Mouse (Mus musculus): ENCODE data around the gene Defb19.
A peak's percentile ranks its signal among the peaks of the same experiment; 100 is the strongest.

Defb19 gene

GRCm38 (mm10) chr2:152580107-152580506 lies at the start of gene Defb19:
Defb19 (minus strand) TSS chr2:152580312.
- no peak for DNase-seq (ENCODE audit: low read depth)

DNA sequence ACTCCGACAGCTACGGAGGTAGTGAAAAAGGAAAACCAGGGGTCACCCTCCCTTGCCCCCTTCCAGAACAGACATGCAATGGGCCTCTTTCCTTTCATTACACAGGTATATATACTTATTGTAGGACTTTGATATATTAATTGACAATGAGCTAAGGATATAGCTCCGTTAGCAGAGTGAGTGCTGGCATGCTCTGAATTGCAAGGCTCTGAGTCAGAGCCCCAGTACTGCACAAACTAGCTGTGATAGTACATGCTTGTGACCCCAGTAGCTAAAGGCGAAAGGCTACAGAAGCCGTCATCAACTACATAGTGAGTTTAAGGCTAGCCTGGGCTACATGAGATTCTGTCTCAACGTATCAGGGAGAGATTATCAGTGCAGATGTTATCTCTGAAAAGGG lies 49.8 kb upstream of the Defb19 start:
- DNase-seq (ENCODE audit: low read depth): no peak

DNA sequence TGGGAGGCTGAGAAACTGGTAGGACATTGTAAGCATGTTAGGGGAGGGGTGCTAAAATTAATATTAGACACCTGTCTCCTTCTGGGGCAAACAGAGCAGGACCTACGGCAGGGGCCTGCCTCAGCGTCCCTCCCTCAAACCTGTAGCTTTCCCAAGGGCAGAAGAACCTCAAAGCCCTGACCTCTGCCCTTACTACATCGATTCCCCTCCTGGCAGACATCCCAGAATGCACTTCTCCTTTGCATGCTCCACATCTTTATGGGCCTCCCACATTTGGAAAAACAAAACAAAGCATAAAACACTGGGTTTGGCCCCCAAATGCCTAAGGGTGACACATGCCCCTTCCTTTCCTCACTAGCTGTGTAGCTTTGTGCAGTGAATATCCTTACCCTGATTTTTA lies 49.1 kb upstream of the Defb19 start:
- DNase-seq (ENCODE audit: low read depth): no peak

DNA sequence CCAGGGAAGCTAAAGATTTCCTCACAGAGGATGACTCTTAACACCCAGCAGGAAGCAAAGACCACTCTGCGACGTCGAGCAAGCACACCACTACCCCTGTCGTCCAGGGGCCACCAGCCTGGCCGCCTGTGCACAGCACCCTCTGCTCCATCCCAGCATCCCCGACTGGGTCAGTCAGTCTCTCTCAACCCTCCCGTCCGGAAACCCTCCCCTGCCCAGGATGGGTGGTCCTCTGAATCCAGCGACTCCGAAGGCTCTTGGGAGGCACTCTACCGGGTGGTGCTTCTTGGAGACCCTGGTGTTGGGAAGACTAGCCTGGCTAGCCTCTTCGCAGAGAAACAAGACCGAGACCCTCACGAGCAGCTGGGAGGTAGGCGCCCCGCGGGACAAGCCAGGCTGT lies 48.0 kb upstream of the Defb19 start:
- no peak for DNase-seq (ENCODE audit: low read depth)

DNA sequence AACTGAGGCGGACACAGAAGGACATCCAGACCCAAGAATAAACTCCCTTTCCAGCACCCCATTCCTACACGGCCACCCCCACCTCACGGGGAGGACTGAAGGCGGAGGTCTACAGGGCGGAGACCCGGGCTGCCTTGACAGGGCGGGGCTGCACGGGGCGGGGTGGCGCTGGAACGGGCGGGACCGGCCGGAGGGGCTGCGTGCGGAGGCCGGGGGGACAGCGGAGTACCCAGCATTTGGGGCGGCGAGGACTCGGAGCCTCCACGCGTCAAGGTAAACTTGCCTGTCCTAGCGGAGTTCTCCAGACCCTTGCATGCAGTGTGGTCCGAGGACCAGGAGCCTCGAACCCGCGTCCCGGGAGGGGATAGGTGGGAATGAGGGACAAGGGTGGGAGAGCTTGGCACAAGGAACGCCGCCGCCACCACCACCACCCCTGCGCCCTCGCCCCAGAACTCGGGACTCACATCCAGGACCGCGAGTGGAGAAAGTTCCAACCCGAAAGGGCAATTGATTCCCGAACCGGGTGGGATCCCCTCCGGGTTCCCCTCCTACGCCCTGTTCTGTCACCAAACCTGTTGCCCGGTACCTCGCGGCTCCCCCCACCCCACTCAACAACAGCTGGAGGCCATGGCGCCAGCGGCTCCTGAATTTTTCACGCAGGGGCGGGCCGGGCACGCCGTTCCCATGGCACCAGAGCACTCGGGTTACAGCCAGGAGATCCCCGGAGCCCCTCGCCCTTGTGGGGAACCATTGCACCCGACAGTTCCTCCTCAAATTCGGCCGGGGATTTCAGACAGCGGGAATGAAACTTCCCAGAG lies 46.9 kb upstream of the Defb19 start, which contains the start of gene Rem1:
Gene Rem1, plus strand, starts transcription at position 178 of the 818 bp plus-strand sequence.
- no peak for DNase-seq (ENCODE audit: low read depth)

- DNase-seq (ENCODE audit: low read depth): no peak
These were observed 45.1 kb upstream of the Defb19 start for GRCm38 (mm10) chr2:152625256-152625655.

DNA sequence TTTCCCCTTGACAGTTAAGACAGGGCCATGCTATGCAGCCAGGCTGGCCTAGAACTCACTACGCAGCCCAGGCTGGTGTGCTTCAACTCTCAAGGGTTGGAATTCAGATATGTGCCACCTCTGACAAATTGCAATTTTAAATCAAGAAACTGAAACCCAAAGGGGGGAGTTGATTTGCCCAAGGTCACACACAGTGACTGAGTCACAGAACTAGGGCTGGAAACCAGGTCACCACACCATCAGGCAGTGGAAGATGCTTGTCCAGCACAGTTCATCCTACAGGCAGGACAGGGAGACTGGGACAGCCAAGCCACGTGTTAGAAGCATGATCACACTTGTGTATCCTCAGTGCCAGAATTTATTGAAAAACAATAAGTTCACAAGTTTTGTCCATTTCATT lies 44.5 kb upstream of the Defb19 start:
- DNase-seq (ENCODE audit: low read depth): no peak

GRCm38 (mm10) chr2:152622953-152623352 lies 42.8 kb upstream of the Defb19 start, which contains the start of gene Defb25:
Defb25 (minus strand) TSS chr2:152623053.
- no peak for DNase-seq (ENCODE audit: low read depth)

DNA sequence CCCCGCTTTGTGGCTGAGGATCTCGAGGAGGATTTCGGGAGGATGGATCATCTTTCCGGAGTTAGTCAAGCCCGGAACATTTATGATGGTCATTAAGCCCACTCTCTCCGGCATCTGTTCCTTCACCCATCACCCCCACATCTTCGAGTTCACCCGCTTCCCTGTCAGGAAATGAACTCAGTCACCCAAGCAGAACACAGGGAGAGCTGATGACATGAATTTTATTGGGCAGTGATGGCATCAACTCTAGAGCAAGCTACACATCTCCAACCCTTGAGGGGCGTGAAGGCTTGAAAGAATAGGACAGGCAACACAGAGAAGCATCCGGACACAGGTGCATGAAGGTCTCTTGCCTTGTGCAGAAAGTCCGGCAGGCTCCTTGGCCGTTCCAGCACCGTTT lies 42.0 kb upstream of the Defb19 start:
- no peak for DNase-seq (ENCODE audit: low read depth)

GRCm38 (mm10) chr2:152620367-152621134 lies 40.4 kb upstream of the Defb19 start:
- DNase-seq (ENCODE audit: low read depth): no peak

DNA sequence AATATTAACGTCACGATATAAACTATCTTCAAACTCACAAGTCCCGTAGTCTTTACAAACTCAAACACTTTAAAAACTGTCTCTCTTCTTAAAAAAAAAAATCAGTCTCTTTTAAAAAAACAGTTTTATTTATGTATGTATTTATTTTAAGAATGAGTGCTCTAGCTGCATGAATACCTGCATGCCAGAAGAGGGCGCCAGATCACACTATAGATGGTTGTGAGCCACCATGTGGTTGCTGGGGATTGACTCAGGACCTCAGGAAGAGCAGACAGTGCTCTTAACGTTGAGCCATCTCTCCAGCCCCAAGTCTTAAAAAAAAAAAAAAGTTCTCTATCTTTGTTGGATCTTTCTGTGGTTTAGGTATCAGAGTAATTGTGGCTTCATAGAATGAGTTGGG lies 37.3 kb upstream of the Defb19 start:
- peak; percentile 30 for DNase-seq (ENCODE audit: low read depth)

DNA sequence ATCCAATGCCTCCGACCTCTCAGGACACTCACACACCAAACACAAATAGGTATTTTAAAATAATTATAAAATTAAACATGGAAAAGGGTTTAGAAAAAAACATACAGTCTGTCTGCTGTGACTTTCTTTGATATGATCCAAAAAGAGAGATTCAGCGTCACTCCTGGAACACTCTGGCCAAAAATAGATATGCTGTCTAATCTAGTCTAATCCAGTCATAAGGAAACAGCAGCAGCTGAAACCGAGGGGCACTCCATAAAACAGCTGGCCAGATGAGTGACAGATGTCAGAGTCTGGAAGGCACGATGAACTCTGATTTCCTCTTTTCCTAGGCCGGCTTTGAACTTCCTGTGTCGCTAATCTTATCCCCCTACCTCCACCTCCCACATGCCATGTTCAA lies 36.4 kb upstream of the Defb19 start:
- no peak for DNase-seq (ENCODE audit: low read depth)

- peak; percentile 66 for DNase-seq (ENCODE audit: low read depth)
These were observed 35.5 kb upstream of the Defb19 start for GRCm38 (mm10) chr2:152615563-152615962.

DNA sequence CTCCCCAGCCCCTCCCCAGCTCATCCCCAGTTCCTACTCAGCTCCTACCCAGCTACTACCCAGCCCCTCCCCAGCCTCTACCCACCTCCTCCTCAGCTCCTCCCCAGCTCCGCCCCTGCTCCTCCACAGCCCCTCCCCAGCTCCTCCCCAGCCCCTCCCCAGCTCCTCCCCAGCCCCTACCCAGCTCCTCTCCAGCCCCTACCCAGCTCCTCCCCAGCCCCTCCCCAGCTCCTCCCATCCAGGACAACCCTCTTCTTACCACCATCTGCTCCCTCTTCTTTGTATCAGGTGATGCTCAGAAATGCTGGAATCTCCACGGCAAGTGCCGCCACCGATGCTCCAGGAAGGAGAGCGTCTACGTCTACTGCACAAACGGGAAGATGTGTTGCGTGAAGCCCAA lies 32.1 kb upstream of the Defb19 start:
- DNase-seq (ENCODE audit: low read depth): no peak

DNA sequence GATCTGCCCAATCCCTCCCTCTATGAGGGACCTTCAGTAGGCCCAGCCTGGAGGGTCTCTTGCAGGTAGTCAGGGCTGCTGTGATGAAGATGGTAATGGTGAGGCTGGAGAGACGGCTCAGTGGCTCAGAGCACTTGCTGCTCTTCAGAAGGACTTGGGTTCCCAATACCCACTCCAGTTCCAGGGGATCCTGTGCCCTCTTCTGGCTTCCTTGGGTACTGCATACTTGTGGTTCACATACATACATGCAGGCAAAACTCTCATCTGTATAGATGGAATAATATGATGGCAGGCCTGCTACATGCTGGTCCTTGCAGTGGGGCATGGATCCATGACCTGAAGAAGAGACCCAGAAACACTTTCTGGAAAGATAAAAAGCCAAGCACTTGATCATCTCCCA lies 28.6 kb upstream of the Defb19 start:
- no peak for DNase-seq (ENCODE audit: low read depth)

- DNase-seq (ENCODE audit: low read depth): no peak
These were observed 27.6 kb upstream of the Defb19 start for GRCm38 (mm10) chr2:152607746-152608145.

DNA sequence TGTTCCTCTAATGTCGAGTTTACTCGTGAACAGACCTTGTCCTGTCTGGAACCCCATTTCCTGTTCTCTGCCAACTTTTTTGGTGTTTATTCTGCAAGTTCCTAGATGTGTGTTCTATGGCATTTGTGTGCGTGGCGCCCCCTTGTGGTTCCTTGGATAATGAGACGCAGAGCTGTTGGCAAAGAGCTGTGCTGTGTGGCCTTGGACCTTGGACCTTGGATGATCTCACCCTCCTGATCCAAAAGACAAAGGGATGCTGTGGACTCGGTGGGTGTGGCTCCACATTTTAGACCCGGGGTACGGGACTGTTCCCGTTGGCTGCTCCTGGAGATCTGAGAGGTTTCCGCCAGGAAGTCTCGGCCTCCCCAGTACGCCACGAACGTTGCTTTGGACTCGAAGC lies 23.9 kb upstream of the Defb19 start, which contains the start of gene Defb36:
Gene Defb36, plus strand, starts transcription at position 271 of the 400 bp plus-strand sequence.
- DNase-seq (ENCODE audit: low read depth): peak; percentile 28

GRCm38 (mm10) chr2:152601275-152601960 lies 21.3 kb upstream of the Defb19 start:
- DNase-seq (ENCODE audit: low read depth): no peak

DNA sequence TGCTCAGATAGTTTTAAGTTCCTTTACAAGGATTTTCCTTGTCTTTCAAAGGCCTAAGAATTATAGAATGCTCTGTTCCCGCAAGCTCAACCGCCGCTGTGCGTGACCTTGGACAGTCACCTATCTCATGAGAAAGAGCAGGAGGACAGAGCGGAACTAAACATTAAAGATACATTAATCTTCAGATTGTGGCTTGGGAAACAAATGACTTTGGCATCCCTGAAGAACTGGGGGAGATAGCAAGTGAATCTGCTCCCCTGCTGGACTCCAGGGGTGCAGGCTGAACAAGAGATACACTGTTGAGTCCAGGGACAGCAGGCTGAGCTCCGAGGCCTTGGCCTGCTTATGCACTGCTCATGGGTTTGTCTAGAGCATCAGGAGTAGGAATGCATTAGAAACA lies 20.0 kb upstream of the Defb19 start:
- DNase-seq (ENCODE audit: low read depth): no peak

DNA sequence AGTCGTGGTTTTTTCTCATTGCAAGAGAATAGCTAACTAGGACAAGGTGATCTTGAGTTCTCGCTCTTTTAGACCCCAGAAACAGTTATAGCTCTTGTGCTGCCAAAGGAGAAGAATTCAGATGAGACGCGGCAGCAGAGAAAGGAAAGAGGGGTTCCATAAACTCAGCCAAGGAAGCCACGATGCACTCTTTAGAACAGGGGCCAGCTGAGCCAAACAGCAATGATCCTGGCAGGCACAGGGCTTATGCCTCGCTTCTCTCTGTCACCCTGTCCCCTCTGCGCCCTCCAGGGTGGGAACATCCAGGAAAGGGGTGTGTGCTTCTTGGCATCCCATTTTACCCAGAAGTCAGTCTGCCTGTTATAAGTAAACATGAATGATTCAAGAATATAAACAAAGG lies 19.2 kb upstream of the Defb19 start, which contains the start of gene Defb45:
Gene Defb45, minus strand, starts transcription at position 101 of the 400 bp plus-strand sequence.
- DNase-seq (ENCODE audit: low read depth): no peak

DNA sequence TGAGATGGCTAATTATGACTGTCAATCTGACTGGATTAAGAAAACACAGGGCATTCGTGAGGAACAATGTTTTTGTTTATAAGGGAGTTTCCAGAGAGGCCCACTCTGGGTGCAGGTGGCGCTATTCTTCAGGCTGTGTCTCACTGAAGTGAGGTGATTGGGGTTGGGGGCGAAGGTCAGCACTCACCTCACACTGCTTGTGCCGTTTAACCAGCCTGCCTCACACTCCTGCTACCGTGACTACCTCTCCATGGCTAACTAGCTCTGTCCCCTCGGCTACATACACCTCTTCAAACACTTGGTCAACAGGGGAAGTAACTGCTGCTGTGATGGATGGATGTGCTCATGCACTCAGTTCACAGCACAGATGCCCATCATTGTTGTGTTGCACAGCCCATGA lies 8.9 kb upstream of the Defb19 start:
- DNase-seq (ENCODE audit: low read depth): no peak

- no peak for DNase-seq (ENCODE audit: low read depth)
These were observed 8.3 kb upstream of the Defb19 start for GRCm38 (mm10) chr2:152588450-152588849.

Data from naive thymus-derived CD4-positive, alpha-beta T cell, adult 2 months (primary cell).